Mouse (Mus musculus) thymus, postnatal 36 days (tissue): Measurements from ENCODE around the gene Rfx7.
A peak's percentile ranks its signal among the peaks of the same experiment; 100 is the strongest.
"Not testable (repeated sequence)": the region's sequence is repeated elsewhere in the genome, so short reads cannot be mapped to it uniquely, and the experiment has no call there.

Experiments used
- DNase-seq, 2 experiments: peaks; one replicate each; pipeline ENCODE4 v3.0.0; 2022; ENCODE audit warnings: mixed read lengths in 2 of 2

Rfx7 gene

GRCm38 (mm10) chr9:72641093-72641680 is 109.1 kb downstream of the Rfx7 start:
- DNase-seq = no peak

- not testable (repeated sequence) for DNase-seq
These were observed 110.9 kb downstream of the Rfx7 start for GRCm38 (mm10) chr9:72642756-72643447.

- DNase-seq = no peak
These were observed 111.8 kb downstream of the Rfx7 start for GRCm38 (mm10) chr9:72643651-72644417.

- DNase-seq = no peak
These were observed 112.5 kb downstream of the Rfx7 start for GRCm38 (mm10) chr9:72644418-72645110.

GRCm38 (mm10) chr9:72649781-72650180 is 117.7 kb downstream of the Rfx7 start:
- DNase-seq = no peak

- no peak for DNase-seq
These were observed 120.9 kb downstream of the Rfx7 start for GRCm38 (mm10) chr9:72652961-72653360.

- DNase-seq = no peak
These were observed 121.5 kb downstream of the Rfx7 start for GRCm38 (mm10) chr9:72653533-72653932.

- DNase-seq = peak; percentile 67 to 70
These were observed 122.7 kb downstream of the Rfx7 start for GRCm38 (mm10) chr9:72654593-72655242.

GRCm38 (mm10) chr9:72655602-72656001 is 123.6 kb downstream of the Rfx7 start:
- DNase-seq = no peak

GRCm38 (mm10) chr9:72656491-72656890 is 124.5 kb downstream of the Rfx7 start:
- no peak for DNase-seq

GRCm38 (mm10) chr9:72656940-72657339 is 124.9 kb downstream of the Rfx7 start:
- no peak for DNase-seq

- DNase-seq = no peak
These were observed 125.7 kb downstream of the Rfx7 start for GRCm38 (mm10) chr9:72657694-72658093.

GRCm38 (mm10) chr9:72660139-72660538 is 128.1 kb downstream of the Rfx7 start:
- peak; percentile 17 to 28 for DNase-seq

- DNase-seq = no peak
These were observed 128.9 kb downstream of the Rfx7 start for GRCm38 (mm10) chr9:72660911-72661310.

- DNase-seq = no peak
These were observed 129.5 kb downstream of the Rfx7 start for GRCm38 (mm10) chr9:72661561-72661894.

- peak; percentile 94 to 96 for DNase-seq
These were observed 130.0 kb downstream of the Rfx7 start, which contains the start of gene Nedd4 for GRCm38 (mm10) chr9:72661895-72662661. Nedd4 (plus strand) TSS chr9:72662346.

- peak; percentile 42 to 54 for DNase-seq
These were observed 130.9 kb downstream of the Rfx7 start for GRCm38 (mm10) chr9:72662691-72663533.

- DNase-seq = no peak
These were observed 131.5 kb downstream of the Rfx7 start for GRCm38 (mm10) chr9:72663534-72663918.

- DNase-seq = no peak
These were observed 132.6 kb downstream of the Rfx7 start for GRCm38 (mm10) chr9:72664409-72665351.

- DNase-seq = no peak
These were observed 133.5 kb downstream of the Rfx7 start for GRCm38 (mm10) chr9:72665517-72665916.
